Mouse (Mus musculus) olfactory bulb, adult 2 months (tissue): ENCODE measurements around the gene Arhgap8.

ENCODE experiments used
- CTCF ChIP-seq: fragments of 200-500 bp; IDR thresholded peaks from 2 replicates; pipeline ENCODE4 v1.5.1; 2012; ENCODE audit warnings: low read depth, mild to moderate bottlenecking, low read length, moderate library complexity; ENCODE audit not compliant: insufficient read depth
- POLR2A ChIP-seq: fragments of 200-500 bp; IDR thresholded peaks from 2 replicates; pipeline ENCODE4 v1.6.1; 2012; ENCODE audit warnings: mild to moderate bottlenecking, low read depth, low read length, moderate library complexity; ENCODE audit not compliant: insufficient read depth

- TF ChIP-seq CTCF, result no peak
- TF ChIP-seq POLR2A, result no peak
Measured at GRCm38 (mm10) chr15:84769641-84770341, 49.9 kb downstream of the Arhgap8 start.
